Mouse (Mus musculus) heart, adult 2 months (tissue): ENCODE results near the gene Gm49601. TPM values are rescaled to one million over a fixed set of nuclear protein-coding genes. Genes with fewer than 3 reads are reported as not detected.
A peak's percentile ranks its signal among the peaks of the same experiment; 100 is the strongest.

ENCODE experiments used
- DNase-seq, 2 experiments: peaks; one replicate each; pipeline ENCODE4 v3.0.0; 2021
- H3K27ac ChIP-seq: fragments of 200-600 bp; 2 replicates; pipeline ENCODE4 v1.8.1; 2022
- H3K27me3 ChIP-seq: fragments of 200-500 bp; 2 replicates; pipeline ENCODE4 v1.6.1; 2012; ENCODE audit warnings: mild to moderate bottlenecking, low read length, inconsistent platforms, mixed read lengths; ENCODE audit not compliant: control insufficient read depth, insufficient read depth
- H3K36me3 ChIP-seq: fragments of 200-500 bp; 2 replicates; pipeline ENCODE4 v1.6.1; 2012; ENCODE audit warnings: low read length, inconsistent platforms; ENCODE audit not compliant: control insufficient read depth, insufficient read depth
- H3K4me1 ChIP-seq: fragments of 200-500 bp; 2 replicates; pipeline ENCODE4 v1.6.1; 2011; ENCODE audit warnings: low read length; ENCODE audit not compliant: control insufficient read depth, insufficient read depth
- H3K4me3 ChIP-seq: fragments of 200-600 bp; 2 replicates; pipeline ENCODE4 v1.8.1; 2022
- H3K79me2 ChIP-seq: fragments of 200-500 bp; replicated peaks from 2 replicates; pipeline ENCODE4 v1.6.1; 2012; ENCODE audit warnings: mild to moderate bottlenecking, inconsistent platforms, low read length, moderate library complexity, mixed read lengths; ENCODE audit not compliant: control insufficient read depth, insufficient read depth
- H3K9ac ChIP-seq: fragments of 200-500 bp; 2 replicates; pipeline ENCODE4 v1.6.1; 2012; ENCODE audit warnings: low read depth, mild to moderate bottlenecking, control low read depth, inconsistent platforms, low read length, mixed read lengths
- CTCF ChIP-seq: fragments of 200-600 bp; IDR thresholded peaks from 2 replicates; pipeline ENCODE4 v1.8.1; 2022; ENCODE audit warnings: antibody characterized with exemption, mild to moderate bottlenecking, moderate library complexity
- EP300 ChIP-seq: fragments of 200-500 bp; IDR thresholded peaks from 2 replicates; pipeline ENCODE4 v1.6.1; 2011; ENCODE audit warnings: low read depth, low read length, control low read depth; ENCODE audit not compliant: insufficient read depth
- POLR2A ChIP-seq: fragments of 200-500 bp; IDR thresholded peaks from 2 replicates; pipeline ENCODE4 v1.6.1; 2011; ENCODE audit warnings: mild to moderate bottlenecking, low read depth, low read length, control low read depth; ENCODE audit not compliant: insufficient read depth
- WGBS: fragments of 180-500 bp; shearing (Covaris S2); methylation state at CpG from one replicate; pipeline ENCODE4 v1.1.7; 2018; 5-methylcytosine and 5-hydroxymethylcytosine counted together
- intact Hi-C: fragments of 180-260 bp; cut with DNase I; formaldehyde crosslinking; loops from one replicate; pipeline ENCODE4 v1.15.1; 2025
- polyA plus RNA-seq: library from polyadenylated mRNA; depleted of rRNA; stranded (reverse); fragments of >200 nt; gene quantifications from 2 replicates; pipeline ENCODE4 v1.2.3, GENCODE M21; 2012
- total RNA-seq, 2 experiments: library from RNA; stranded (reverse); gene quantifications; 2 replicates each; pipeline ENCODE4 v1.2.3; 2021

Gm49601 gene
- total and polyA plus RNA-seq, 3 experiments = 1.1 to 3.1 (median 1.1) TPM

DNA sequence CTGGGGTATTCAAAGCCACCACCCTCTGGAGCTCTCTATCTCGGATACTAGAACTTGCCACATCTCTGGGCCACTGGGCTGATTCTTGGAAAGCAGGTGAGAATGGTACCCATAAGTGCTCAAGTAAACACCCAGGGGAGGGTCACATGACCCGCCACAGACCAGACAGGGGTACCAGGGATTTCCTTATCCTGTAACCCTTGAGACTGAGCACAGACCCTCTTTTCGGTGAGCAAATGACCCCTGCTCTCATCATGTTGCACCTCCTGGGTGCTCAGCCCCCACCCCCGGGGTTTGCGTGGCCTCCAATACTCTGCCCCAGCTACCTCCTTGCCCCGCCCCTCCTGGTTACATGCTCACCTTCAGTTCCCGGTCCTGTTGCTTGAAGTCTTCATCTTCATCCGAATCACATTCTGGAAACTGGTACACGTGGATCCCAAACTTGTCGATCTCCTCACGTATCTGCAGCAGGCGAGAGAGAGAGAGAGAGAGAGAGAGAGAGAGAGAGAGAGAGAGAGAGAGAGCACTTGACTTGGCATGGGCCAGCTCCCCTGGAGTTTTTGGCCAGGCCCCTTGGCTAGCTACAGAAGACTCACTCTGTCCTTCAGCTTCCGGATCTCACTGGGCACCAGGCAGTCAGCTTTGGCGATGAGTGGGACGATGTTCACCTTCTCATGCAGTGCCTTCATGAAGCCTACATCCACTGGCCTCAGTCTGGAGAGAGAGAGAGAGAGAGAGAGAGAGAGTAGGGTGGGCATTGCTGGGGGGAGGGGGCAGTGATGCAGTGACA is 2.3 kb downstream of the Gm49601 start:
- no peaks in the 10 kb centered on the region for H3K36me3 ChIP-seq
- no peaks in the 10 kb centered on the region for H3K79me2 ChIP-seq
- H3K27me3 ChIP-seq = peaks cover 1% of the 10 kb centered on the region; the same call in 1 of the 2 replicates
- DNase-seq = no peak
- H3K4me1 ChIP-seq = no peaks in the 10 kb centered on the region; the same call in 1 of the 2 replicates
- TF ChIP-seq EP300 (no peak), CTCF (no peak), POLR2A (no peak)
- no peak overlapping the region for H3K27ac ChIP-seq
- H3K9ac ChIP-seq = no peak overlapping the region
- WGBS = 44% methylated on average over 15 of the region's 15 CpGs
- intact Hi-C loops = no loop called here
- no peak overlapping the region for H3K4me3 ChIP-seq

DNA sequence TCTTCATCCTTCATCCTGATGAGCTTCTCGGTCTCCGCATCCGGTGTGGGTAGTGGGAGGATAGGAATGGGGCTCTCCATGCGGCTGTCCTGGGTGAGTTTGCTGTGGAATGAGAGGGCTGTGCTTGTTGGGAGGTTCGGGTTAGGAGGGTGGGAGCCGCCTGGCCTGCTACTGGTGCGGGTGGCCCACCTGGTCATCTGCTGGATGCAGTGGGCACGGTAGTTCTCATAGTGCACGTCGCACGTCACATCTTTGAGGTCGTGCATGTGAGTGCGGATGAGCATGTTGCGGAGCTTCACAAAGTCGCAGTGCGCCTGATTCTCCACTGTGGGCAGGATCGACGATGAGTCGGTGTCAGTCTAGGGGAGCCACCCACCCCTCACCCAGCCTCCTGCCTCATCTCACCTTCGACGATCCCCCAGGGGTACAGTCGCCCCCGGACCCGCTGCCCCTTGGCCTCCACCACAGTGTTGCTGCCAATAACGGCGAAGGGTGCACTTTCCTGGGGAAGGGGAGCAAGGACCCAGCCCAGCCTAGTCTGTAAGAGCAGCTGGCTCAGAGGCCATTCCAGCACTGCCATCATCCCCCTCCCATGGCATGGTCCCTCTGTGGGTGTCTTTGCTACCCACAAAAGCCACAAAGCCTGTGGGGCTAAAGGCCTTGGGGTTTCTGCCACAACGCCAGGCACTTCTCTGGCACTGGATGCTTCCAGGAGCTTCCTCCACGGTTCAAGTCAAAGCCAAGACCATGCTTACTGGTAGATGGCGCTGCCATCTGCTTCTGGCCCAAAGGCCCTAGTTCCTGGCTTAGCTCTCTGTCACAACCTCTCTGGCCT is 3.1 kb downstream of the Gm49601 start:
- no peak overlapping the region for H3K4me3 ChIP-seq
- no peak overlapping the region for H3K9ac ChIP-seq
- DNase-seq = no peak
- H3K27me3 ChIP-seq = peaks cover 1% of the 10 kb centered on the region; the same call in 1 of the 2 replicates
- H3K36me3 ChIP-seq = no peaks in the 10 kb centered on the region
- no peaks in the 10 kb centered on the region for H3K79me2 ChIP-seq
- 56% methylated on average over 29 of the region's 29 CpGs for WGBS
- TF ChIP-seq CTCF = no peak
- no peak for TF ChIP-seq EP300
- no peak for TF ChIP-seq POLR2A
- intact Hi-C loops = no loop called here
- H3K4me1 ChIP-seq = no peaks in the 10 kb centered on the region; the same call in 1 of the 2 replicates
- no peak overlapping the region for H3K27ac ChIP-seq

DNA sequence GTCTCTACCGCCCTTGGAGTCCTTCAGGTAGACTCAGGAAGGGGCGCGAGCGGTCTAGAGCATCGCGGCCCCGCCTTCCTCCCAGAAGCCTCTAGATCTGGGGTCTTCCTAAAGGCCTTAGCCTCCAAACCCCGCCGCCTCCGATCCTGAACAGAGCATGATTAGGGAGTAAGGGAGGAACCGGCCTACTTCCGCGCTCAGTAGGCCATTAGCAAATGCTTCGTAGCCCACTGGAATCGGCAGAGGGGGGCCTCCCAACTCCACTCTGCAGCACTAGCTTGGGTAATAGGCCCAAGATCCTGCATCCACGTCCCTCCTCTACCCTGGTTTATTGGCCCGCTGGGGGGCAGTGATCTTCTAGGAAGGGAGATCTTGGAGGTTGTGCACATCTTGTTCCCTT is 4.2 kb downstream of the Gm49601 start, which contains the start of gene Gp1bb:
Gene Gp1bb, minus strand, starts transcription at position 385 of the 400 bp plus-strand sequence.
- peak within 1 kb of the TSS; percentile 39 for H3K4me3 ChIP-seq
- no peaks in the 10 kb centered on the region for H3K36me3 ChIP-seq
- TF ChIP-seq EP300 (no peak), CTCF (no peak), POLR2A (no peak)
- WGBS = 26% methylated on average over 17 of the region's 17 CpGs
- no peak within 1 kb of the TSS for H3K27ac ChIP-seq
- no peak within 1 kb of the TSS for H3K9ac ChIP-seq
- H3K27me3 ChIP-seq = peaks cover 1% of the 10 kb centered on the region; the same call in 1 of the 2 replicates
- DNase-seq = no peak
- no peaks in the 10 kb centered on the region for H3K79me2 ChIP-seq
- intact Hi-C loops = no loop called here
- no peaks in the 10 kb centered on the region; the same call in 1 of the 2 replicates for H3K4me1 ChIP-seq

DNA sequence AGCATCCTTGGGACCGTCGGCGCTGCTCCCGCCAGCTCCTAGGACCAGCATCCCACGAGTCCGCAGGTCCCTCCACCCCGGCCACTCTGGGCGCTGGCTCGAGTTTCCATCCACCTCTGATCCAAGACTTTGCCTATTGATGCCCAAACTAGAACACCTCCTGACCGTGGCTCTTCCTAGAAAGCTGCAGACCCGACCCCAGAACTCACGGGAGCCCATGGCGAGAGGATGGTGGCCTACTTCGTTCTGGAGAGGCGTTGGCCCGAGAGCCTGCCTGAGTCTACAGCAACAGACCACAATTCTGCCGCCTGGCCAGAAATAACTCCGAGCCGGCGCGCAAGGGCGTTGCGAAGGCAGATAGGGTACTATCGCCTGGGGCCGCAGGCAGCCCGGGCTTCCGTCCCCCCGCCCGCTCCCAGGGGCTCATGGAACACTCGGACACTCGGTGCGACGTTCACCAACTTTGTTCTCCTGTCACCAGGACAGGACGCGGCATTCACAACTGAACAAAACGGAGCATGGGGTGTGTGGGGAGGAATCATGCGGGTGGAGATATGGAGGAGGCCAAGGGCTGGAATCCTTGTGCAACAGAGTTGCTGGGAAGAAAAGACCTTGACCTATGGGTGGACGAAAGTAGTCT is 4.7 kb downstream of the Gm49601 start:
- intact Hi-C loops = no loop called here
- H3K36me3 ChIP-seq = no peaks in the 10 kb centered on the region
- peak in 1 of 2 experiments; percentile 19 for DNase-seq
- peaks cover 1% of the 10 kb centered on the region; the same call in 1 of the 2 replicates for H3K27me3 ChIP-seq
- WGBS = 5% methylated on average over 38 of the region's 38 CpGs
- no peaks in the 10 kb centered on the region for H3K79me2 ChIP-seq
- no peaks in the 10 kb centered on the region; the same call in 1 of the 2 replicates for H3K4me1 ChIP-seq
- no peak for TF ChIP-seq POLR2A
- TF ChIP-seq EP300 = no peak
- no peak for TF ChIP-seq CTCF
- H3K27ac ChIP-seq = no peak overlapping the region
- peak overlapping the region; percentile 39 for H3K4me3 ChIP-seq
- no peak overlapping the region for H3K9ac ChIP-seq

GRCm38 (mm10) chr16:18620601-18621361 is 5.4 kb downstream of the Gm49601 start:
- H3K4me3 ChIP-seq = peak overlapping the region; percentile 39
- H3K4me1 ChIP-seq = no peaks in the 10 kb centered on the region; the same call in 1 of the 2 replicates
- peaks cover 1% of the 10 kb centered on the region; the same call in 1 of the 2 replicates for H3K27me3 ChIP-seq
- 9% methylated on average over 74 of the region's 74 CpGs for WGBS
- intact Hi-C loops = no loop called here
- no peaks in the 10 kb centered on the region for H3K36me3 ChIP-seq
- no peak overlapping the region for H3K27ac ChIP-seq
- DNase-seq = peak; percentile 45 to 55
- no peaks in the 10 kb centered on the region for H3K79me2 ChIP-seq
- TF ChIP-seq POLR2A (no peak), EP300 (no peak), CTCF (no peak)
- peak overlapping the region; percentile 29; the same call in 1 of the 2 replicates for H3K9ac ChIP-seq
